Mouse (Mus musculus) kidney, adult 2 months (tissue): Measurements from ENCODE around the gene Bcl6b.

Experiments
- CTCF ChIP-seq: fragments of 200-500 bp; conservative IDR thresholded peaks from 2 replicates; pipeline ENCODE4 v1.5.1; 2011; ENCODE audit warnings: low read depth, mild to moderate bottlenecking, control low read depth, low read length, moderate library complexity, mixed read lengths; ENCODE audit not compliant: insufficient read depth, insufficient read length
- POLR2A ChIP-seq: fragments of 200-500 bp; IDR thresholded peaks from one replicate; pipeline ENCODE4 v1.6.1; 2011; ENCODE audit warnings: low read depth, low read length, control low read depth

DNA sequence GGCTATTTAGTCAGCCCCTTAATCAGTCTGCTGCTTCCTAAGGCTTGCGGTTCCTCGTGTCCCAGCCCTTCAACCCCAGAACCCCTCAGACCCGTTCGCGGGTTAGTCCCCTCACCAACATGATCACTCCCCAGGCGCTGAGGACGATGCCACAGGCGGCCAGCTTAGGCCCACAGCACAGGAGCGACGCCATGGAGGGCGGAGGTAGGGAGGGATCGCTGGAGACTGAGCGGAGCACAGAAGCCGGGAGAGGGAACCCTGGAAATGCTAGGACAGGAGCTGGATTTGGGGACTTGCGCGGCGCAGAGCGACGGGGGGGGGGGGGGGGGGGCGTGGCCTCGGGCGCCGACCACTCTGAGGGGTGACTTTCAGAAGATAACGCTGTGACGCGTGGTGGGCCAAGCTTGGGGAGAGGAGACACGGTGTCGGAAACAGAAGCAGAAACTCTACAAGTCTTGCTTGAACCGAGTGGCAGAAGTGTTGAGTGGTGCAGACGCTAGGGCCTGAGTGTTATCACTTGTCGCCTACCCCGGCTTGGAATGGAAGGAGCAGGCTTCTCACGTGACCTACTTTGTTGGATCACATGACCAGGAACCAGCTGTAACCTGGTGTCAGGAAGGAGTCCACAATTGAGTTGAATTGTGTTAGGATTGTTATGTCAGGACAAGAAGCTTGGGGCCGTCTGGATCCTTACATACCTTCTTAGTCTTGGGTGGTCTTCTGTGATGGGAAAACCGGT is 10.1 kb upstream of the Bcl6b start, which contains the start of the genes Gm21988 and Rnasek:
- TF ChIP-seq CTCF: no peak
- TF ChIP-seq POLR2A: peak; percentile 82
